Mouse (Mus musculus) adrenal gland, postnatal 14 days (tissue): ENCODE measurements around the gene Soat1. TPM values are rescaled to one million over a fixed set of nuclear protein-coding genes. Genes with fewer than 3 reads are reported as not detected.

Experiments
- DNase-seq: peaks from one replicate; pipeline ENCODE4 v3.0.0; 2021; ENCODE audit warnings: mixed read lengths
- total RNA-seq: library from RNA; stranded (reverse); gene quantifications from 2 replicates; pipeline ENCODE4 v1.2.3, GENCODE M21; 2021

Soat1 gene
- total RNA-seq, 1 experiment from 2014 or later: 656 TPM

- no peak for DNase-seq
Measured at GRCm38 (mm10) chr1:156464963-156465362, 9.2 kb downstream of the Soat1 start.

GRCm38 (mm10) chr1:156463981-156464853 lies 9.9 kb downstream of the Soat1 start:
- DNase-seq: peak; percentile 55

- no peak for DNase-seq
Measured at GRCm38 (mm10) chr1:156462273-156462991, 11.7 kb downstream of the Soat1 start.

GRCm38 (mm10) chr1:156461036-156461435 lies 13.1 kb downstream of the Soat1 start:
- DNase-seq: no peak

GRCm38 (mm10) chr1:156460216-156460615 lies 13.9 kb downstream of the Soat1 start:
- no peak for DNase-seq

GRCm38 (mm10) chr1:156459690-156460089 lies 14.4 kb downstream of the Soat1 start:
- no peak for DNase-seq

GRCm38 (mm10) chr1:156458391-156459060 lies 15.6 kb downstream of the Soat1 start:
- DNase-seq: peak; percentile 43

- DNase-seq: no peak
Measured at GRCm38 (mm10) chr1:156455005-156455758, 18.9 kb downstream of the Soat1 start.

GRCm38 (mm10) chr1:156454384-156454783 lies 19.7 kb downstream of the Soat1 start:
- no peak for DNase-seq

GRCm38 (mm10) chr1:156453876-156454275 lies 20.3 kb downstream of the Soat1 start:
- no peak for DNase-seq

GRCm38 (mm10) chr1:156450478-156450877 lies 23.7 kb downstream of the Soat1 start:
- peak; percentile 45 for DNase-seq

- DNase-seq: no peak
Measured at GRCm38 (mm10) chr1:156449691-156450090, 24.4 kb downstream of the Soat1 start.

GRCm38 (mm10) chr1:156449089-156449488 lies 25.0 kb downstream of the Soat1 start:
- no peak for DNase-seq

GRCm38 (mm10) chr1:156445049-156445448 lies 29.1 kb downstream of the Soat1 start:
- no peak for DNase-seq

GRCm38 (mm10) chr1:156442776-156443175 lies 31.4 kb downstream of the Soat1 start:
- DNase-seq: peak; percentile 55

- no peak for DNase-seq
Measured at GRCm38 (mm10) chr1:156442266-156442665, 31.9 kb downstream of the Soat1 start.

- DNase-seq: no peak
Measured at GRCm38 (mm10) chr1:156437726-156438125, 36.4 kb downstream of the Soat1 start.

- no peak for DNase-seq
Measured at GRCm38 (mm10) chr1:156437016-156437708, 37.0 kb downstream of the Soat1 start.

- DNase-seq: no peak
Measured at GRCm38 (mm10) chr1:156433497-156433896, 40.6 kb downstream of the Soat1 start.

- DNase-seq: no peak
Measured at GRCm38 (mm10) chr1:156432498-156432897, 41.6 kb downstream of the Soat1 start.

GRCm38 (mm10) chr1:156428434-156428833 lies 45.7 kb downstream of the Soat1 start:
- no peak for DNase-seq
